Mouse (Mus musculus): ENCODE measurements around the gene 4933412E24Rik. TPM values are rescaled to one million over a fixed set of nuclear protein-coding genes. Genes with fewer than 3 reads are reported as not detected.

4933412E24Rik gene
- not detected in 2 replicates for polyA plus RNA-seq (2015; fragmentation: Nextera tagmentation; extraction: Ambion mirVana)

DNA sequence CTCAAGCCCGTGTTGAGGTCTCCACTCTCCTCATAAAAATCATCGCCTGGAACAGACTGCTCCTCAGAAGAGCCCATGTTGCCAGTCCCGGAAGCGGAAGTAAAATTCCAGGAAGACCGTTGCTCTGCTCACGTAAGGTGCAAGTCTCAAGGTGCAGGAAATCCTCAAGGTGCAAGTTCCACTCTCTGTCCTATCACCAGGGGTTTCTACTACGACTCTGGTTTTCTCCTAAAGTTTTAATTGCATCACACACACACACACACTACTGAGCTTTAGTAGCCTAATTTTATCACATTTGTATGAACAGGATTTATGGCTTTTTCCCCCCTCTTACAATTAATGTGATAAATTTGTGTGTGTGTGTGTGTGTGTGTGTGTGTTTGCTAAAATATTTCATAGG lies at the start of gene 4933412E24Rik:
4933412E24Rik (minus strand) TSS at position 101 of the 400 bp plus-strand sequence.
- H3K4me2 ChIP-seq (ENCODE audit: low read depth, low read length), result no peak within 1 kb of the TSS
- H3K4me3 ChIP-seq (replicated peaks; ENCODE audit: low read length), result no peak within 1 kb of the TSS
- no peak for ATAC-seq (ENCODE audit: insufficient read depth, low FRiP score)
- no peaks in the 10 kb centered on the region for H3K27me3 ChIP-seq (ENCODE audit: control insufficient read depth, insufficient read depth, low read length)
- no peak within 1 kb of the TSS for H3K27ac ChIP-seq (ENCODE audit: low read length)
- no peaks in the 10 kb centered on the region for H3K4me1 ChIP-seq (ENCODE audit: control insufficient read depth, insufficient read depth, low read length)
- H3K36me3 ChIP-seq (ENCODE audit: control insufficient read depth, insufficient read depth, low read length), result no peaks in the 10 kb centered on the region
- 92% methylated on average over 7 of the region's 7 CpGs for WGBS
- no peaks in the 10 kb centered on the region for H3K9me3 ChIP-seq (replicated peaks; ENCODE audit: control insufficient read depth, low read length)
- H3K9ac ChIP-seq (ENCODE audit: low read length), result no peak within 1 kb of the TSS

GRCm38 (mm10) chr15:60030728-60031127 lies 14.3 kb upstream of the 4933412E24Rik start:
- H3K4me3 ChIP-seq (replicated peaks; ENCODE audit: low read length), result no peak overlapping the region
- no peaks in the 10 kb centered on the region; the same call in 1 of the 2 replicates for H3K27me3 ChIP-seq (ENCODE audit: control insufficient read depth, insufficient read depth, low read length)
- H3K9me3 ChIP-seq (replicated peaks; ENCODE audit: control insufficient read depth, low read length), result no peaks in the 10 kb centered on the region
- 59% methylated on average over 3 of the region's 3 CpGs for WGBS
- H3K4me1 ChIP-seq (ENCODE audit: control insufficient read depth, insufficient read depth, low read length), result no peaks in the 10 kb centered on the region
- no peak overlapping the region for H3K27ac ChIP-seq (ENCODE audit: low read length)
- no peak overlapping the region for H3K9ac ChIP-seq (ENCODE audit: low read length)
- no peak overlapping the region for H3K4me2 ChIP-seq (ENCODE audit: low read depth, low read length)
- ATAC-seq (ENCODE audit: insufficient read depth, low FRiP score), result no peak
- H3K36me3 ChIP-seq (ENCODE audit: control insufficient read depth, insufficient read depth, low read length), result no peaks in the 10 kb centered on the region

DNA sequence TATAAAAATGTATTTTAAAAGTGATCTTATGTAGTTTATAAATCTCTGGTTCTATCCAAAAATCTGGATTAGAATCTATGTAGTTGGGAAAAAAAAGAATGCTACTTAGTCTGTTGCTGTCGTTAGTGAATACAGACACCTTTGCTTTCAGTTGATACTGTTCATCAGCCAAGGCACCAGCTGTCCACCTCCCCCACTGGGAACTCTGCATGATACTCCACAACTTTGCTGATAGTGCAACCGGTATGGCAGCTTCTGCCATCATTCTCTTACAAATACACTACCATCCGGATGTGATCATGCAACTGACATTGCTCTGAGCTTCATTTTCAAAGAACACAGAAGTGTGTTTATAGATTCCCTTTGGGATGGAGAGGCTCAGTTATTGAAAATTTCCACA lies 4.8 kb upstream of the 4933412E24Rik start:
- Histone ChIP-seq H3K4me1 (ENCODE audit: control insufficient read depth, insufficient read depth, low read length) (no peaks in the 10 kb centered on the region), H3K27me3 (ENCODE audit: control insufficient read depth, insufficient read depth, low read length) (no peaks in the 10 kb centered on the region), H3K4me3 (replicated peaks; ENCODE audit: low read length) (no peak overlapping the region), H3K36me3 (ENCODE audit: control insufficient read depth, insufficient read depth, low read length) (no peaks in the 10 kb centered on the region), H3K9me3 (replicated peaks; ENCODE audit: control insufficient read depth, low read length) (no peaks in the 10 kb centered on the region), H3K4me2 (ENCODE audit: low read depth, low read length) (no peak overlapping the region), H3K27ac (ENCODE audit: low read length) (no peak overlapping the region), H3K9ac (ENCODE audit: low read length) (no peak overlapping the region)
- WGBS, result 31% methylated on average over 3 of the region's 3 CpGs
- ATAC-seq (ENCODE audit: insufficient read depth, low FRiP score), result no peak

DNA sequence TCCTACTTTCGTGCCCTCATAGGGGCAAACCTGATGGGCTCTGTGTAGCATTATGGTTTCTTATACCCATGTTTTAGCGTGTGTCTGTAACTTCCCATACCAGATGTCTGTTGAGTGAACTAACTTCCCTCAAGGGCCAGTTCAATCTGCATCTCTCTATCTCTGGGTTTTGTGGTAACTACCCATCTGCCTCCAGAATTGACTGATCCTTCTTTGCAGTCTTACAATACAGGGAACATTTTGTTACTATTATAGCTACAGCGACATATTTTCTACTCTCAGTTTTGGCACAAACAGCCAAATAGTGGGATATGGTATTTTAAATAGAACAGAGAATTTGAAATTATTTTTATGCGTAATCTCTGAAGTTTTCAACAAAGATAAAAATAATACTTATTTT lies 6.2 kb downstream of the 4933412E24Rik start:
- Histone ChIP-seq H3K4me3 (replicated peaks; ENCODE audit: low read length) (no peak overlapping the region), H3K9me3 (replicated peaks; ENCODE audit: control insufficient read depth, low read length) (no peaks in the 10 kb centered on the region), H3K4me2 (ENCODE audit: low read depth, low read length) (no peak overlapping the region), H3K27me3 (ENCODE audit: control insufficient read depth, insufficient read depth, low read length) (no peaks in the 10 kb centered on the region), H3K36me3 (ENCODE audit: control insufficient read depth, insufficient read depth, low read length) (no peaks in the 10 kb centered on the region), H3K9ac (ENCODE audit: low read length) (no peak overlapping the region), H3K27ac (ENCODE audit: low read length) (no peak overlapping the region), H3K4me1 (ENCODE audit: control insufficient read depth, insufficient read depth, low read length) (no peaks in the 10 kb centered on the region)
- 90% methylated on average over 4 of the region's 4 CpGs for WGBS
- ATAC-seq (ENCODE audit: insufficient read depth, low FRiP score), result no peak

GRCm38 (mm10) chr15:60009610-60010009 lies 6.8 kb downstream of the 4933412E24Rik start:
- no peak for ATAC-seq (ENCODE audit: insufficient read depth, low FRiP score)
- no peaks in the 10 kb centered on the region for H3K36me3 ChIP-seq (ENCODE audit: control insufficient read depth, insufficient read depth, low read length)
- H3K4me2 ChIP-seq (ENCODE audit: low read depth, low read length), result no peak overlapping the region

DNA sequence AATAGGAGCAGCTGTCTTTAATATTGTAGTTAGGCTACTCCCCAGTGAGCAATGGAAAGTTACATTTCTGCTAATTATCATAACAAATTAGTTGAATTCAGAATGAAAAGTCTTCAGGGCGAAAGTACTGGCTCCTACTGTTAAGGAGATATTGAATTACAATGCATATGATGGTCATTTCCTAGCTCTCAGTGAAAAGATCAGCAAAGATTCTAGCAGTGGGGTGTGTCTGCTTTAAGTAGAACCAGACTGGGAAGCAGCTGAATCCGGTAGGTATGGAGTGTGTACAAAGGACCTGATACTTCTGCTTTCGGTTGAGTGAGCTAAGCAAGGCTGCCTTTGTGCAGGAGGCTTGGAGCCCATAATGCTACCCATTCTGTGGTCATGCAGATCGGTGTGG lies 32.6 kb downstream of the 4933412E24Rik start:
- H3K9me3 ChIP-seq (replicated peaks; ENCODE audit: control insufficient read depth, low read length), result no peaks in the 10 kb centered on the region
- H3K4me1 ChIP-seq (ENCODE audit: control insufficient read depth, insufficient read depth, low read length), result no peaks in the 10 kb centered on the region
- no peak overlapping the region for H3K4me3 ChIP-seq (replicated peaks; ENCODE audit: low read length)
- H3K27ac ChIP-seq (ENCODE audit: low read length), result no peak overlapping the region
- H3K4me2 ChIP-seq (ENCODE audit: low read depth, low read length), result no peak overlapping the region
- H3K36me3 ChIP-seq (ENCODE audit: control insufficient read depth, insufficient read depth, low read length), result no peaks in the 10 kb centered on the region
- 74% methylated on average over 4 of the region's 4 CpGs for WGBS
- no peaks in the 10 kb centered on the region for H3K27me3 ChIP-seq (ENCODE audit: control insufficient read depth, insufficient read depth, low read length)
- H3K9ac ChIP-seq (ENCODE audit: low read length), result no peak overlapping the region
- ATAC-seq (ENCODE audit: insufficient read depth, low FRiP score), result no peak

More at GRCm38 (mm10) chr15:60009610-60010009, 6.8 kb downstream of the 4933412E24Rik start:
- Histone ChIP-seq H3K4me1 (ENCODE audit: control insufficient read depth, insufficient read depth, low read length) (no peaks in the 10 kb centered on the region), H3K9me3 (replicated peaks; ENCODE audit: control insufficient read depth, low read length) (no peaks in the 10 kb centered on the region), H3K27me3 (ENCODE audit: control insufficient read depth, insufficient read depth, low read length) (no peaks in the 10 kb centered on the region), H3K4me3 (replicated peaks; ENCODE audit: low read length) (no peak overlapping the region), H3K27ac (ENCODE audit: low read length) (no peak overlapping the region), H3K9ac (ENCODE audit: low read length) (no peak overlapping the region)
- WGBS, result 80% methylated on average over 3 of the region's 3 CpGs

DNA sequence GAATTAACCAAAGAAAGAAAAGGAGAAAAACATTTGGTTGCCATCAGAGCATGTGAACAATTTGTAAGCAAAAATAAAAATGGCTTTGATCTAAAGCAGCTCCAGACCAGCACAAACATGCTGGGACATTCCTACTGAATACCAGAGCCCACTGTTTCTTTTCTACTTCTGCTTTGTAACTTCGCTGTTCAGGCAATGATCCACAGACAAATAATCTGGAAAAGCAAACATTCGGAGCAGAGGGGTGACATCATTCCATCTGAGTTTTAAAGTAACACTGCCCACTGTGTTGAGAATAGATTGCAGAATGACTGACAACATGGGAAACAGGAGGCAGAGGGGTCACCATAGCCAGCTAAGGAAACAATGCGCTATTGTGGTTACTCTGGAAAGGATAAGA lies 41.1 kb downstream of the 4933412E24Rik start:
- no peak overlapping the region for H3K4me3 ChIP-seq (replicated peaks; ENCODE audit: low read length)
- H3K27me3 ChIP-seq (ENCODE audit: control insufficient read depth, insufficient read depth, low read length), result no peaks in the 10 kb centered on the region
- H3K36me3 ChIP-seq (ENCODE audit: control insufficient read depth, insufficient read depth, low read length), result no peaks in the 10 kb centered on the region
- H3K4me1 ChIP-seq (ENCODE audit: control insufficient read depth, insufficient read depth, low read length), result 0 out of 2 replicates have a peak, but pooled peaks cover 4% of the 10 kb centered on the region
- 29% methylated on average over 3 of the region's 3 CpGs for WGBS
- no peak overlapping the region for H3K4me2 ChIP-seq (ENCODE audit: low read depth, low read length)
- H3K9ac ChIP-seq (ENCODE audit: low read length), result no peak overlapping the region
- H3K9me3 ChIP-seq (replicated peaks; ENCODE audit: control insufficient read depth, low read length), result no peaks in the 10 kb centered on the region
- ATAC-seq (ENCODE audit: insufficient read depth, low FRiP score), result no peak
- no peak overlapping the region for H3K27ac ChIP-seq (ENCODE audit: low read length)

DNA sequence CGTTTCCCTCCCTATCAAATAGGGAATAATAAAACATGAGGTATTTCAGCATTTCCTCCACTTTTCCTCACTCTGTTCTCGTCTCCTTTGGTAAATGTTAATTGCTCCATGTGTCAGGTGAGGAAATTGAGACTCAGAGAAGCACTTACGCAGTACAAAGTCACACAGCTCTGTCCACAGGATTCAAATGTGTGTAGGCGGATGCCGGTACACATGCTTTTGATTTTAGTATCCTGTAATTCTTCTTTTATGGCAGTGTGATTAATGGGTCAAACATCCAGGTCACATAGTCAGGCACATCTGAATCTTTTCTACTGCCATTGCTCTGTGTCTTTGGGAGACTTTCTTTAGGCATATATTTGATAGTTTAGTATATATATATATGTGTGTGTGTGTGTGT lies 41.8 kb downstream of the 4933412E24Rik start:
- H3K27ac ChIP-seq (ENCODE audit: low read length), result no peak overlapping the region
- WGBS, result 67% methylated on average over 5 of the region's 5 CpGs
- H3K9ac ChIP-seq (ENCODE audit: low read length), result no peak overlapping the region
- no peaks in the 10 kb centered on the region for H3K9me3 ChIP-seq (replicated peaks; ENCODE audit: control insufficient read depth, low read length)
- no peaks in the 10 kb centered on the region for H3K36me3 ChIP-seq (ENCODE audit: control insufficient read depth, insufficient read depth, low read length)
- no peaks in the 10 kb centered on the region for H3K27me3 ChIP-seq (ENCODE audit: control insufficient read depth, insufficient read depth, low read length)
- ATAC-seq (ENCODE audit: insufficient read depth, low FRiP score), result no peak
- H3K4me2 ChIP-seq (ENCODE audit: low read depth, low read length), result no peak overlapping the region
- 0 out of 2 replicates have a peak, but pooled peaks cover 4% of the 10 kb centered on the region for H3K4me1 ChIP-seq (ENCODE audit: control insufficient read depth, insufficient read depth, low read length)
- H3K4me3 ChIP-seq (replicated peaks; ENCODE audit: low read length), result no peak overlapping the region

GRCm38 (mm10) chr15:59973651-59974519 lies 42.5 kb downstream of the 4933412E24Rik start:
- Histone ChIP-seq H3K9ac (ENCODE audit: low read length) (no peak overlapping the region), H3K4me1 (ENCODE audit: control insufficient read depth, insufficient read depth, low read length) (0 out of 2 replicates have a peak, but pooled peaks cover 4% of the 10 kb centered on the region)

More at GRCm38 (mm10) chr15:59973651-59974519, 42.5 kb downstream of the 4933412E24Rik start:
- no peak overlapping the region for H3K4me3 ChIP-seq (replicated peaks; ENCODE audit: low read length)
- H3K9me3 ChIP-seq (replicated peaks; ENCODE audit: control insufficient read depth, low read length), result no peaks in the 10 kb centered on the region
- WGBS, result 75% methylated on average over 7 of the region's 7 CpGs
- no peak overlapping the region for H3K27ac ChIP-seq (ENCODE audit: low read length)
- no peak overlapping the region for H3K4me2 ChIP-seq (ENCODE audit: low read depth, low read length)
- H3K27me3 ChIP-seq (ENCODE audit: control insufficient read depth, insufficient read depth, low read length), result no peaks in the 10 kb centered on the region
- ATAC-seq (ENCODE audit: insufficient read depth, low FRiP score), result no peak
- no peaks in the 10 kb centered on the region for H3K36me3 ChIP-seq (ENCODE audit: control insufficient read depth, insufficient read depth, low read length)
